Mouse (Mus musculus) myocyte (in vitro differentiated cells): ENCODE data around the gene Sash1. TPM values are rescaled to one million over a fixed set of nuclear protein-coding genes. Genes with fewer than 3 reads are reported as not detected.

Experiments used
- H3K27me3 ChIP-seq: one replicate; pipeline ENCODE4 v1.6.1; 2011; ENCODE audit not compliant: control insufficient read depth, insufficient read depth, insufficient read length
- H3K36me3 ChIP-seq: one replicate; pipeline ENCODE4 v1.6.1; 2011; ENCODE audit not compliant: control insufficient read depth, insufficient read depth
- H3K4me2 ChIP-seq: one replicate; pipeline ENCODE4 v1.6.1; 2011; ENCODE audit warnings: low read depth, control low read depth
- H3K4me3 ChIP-seq: one replicate; pipeline ENCODE4 v1.5.1; 2011; ENCODE audit warnings: mild to moderate bottlenecking, control low read depth, moderate library complexity
- H3K79me2 ChIP-seq: one replicate; pipeline ENCODE4 v1.6.1; 2011; ENCODE audit not compliant: control insufficient read depth, insufficient read depth
- H3ac ChIP-seq: one replicate; pipeline ENCODE4 v1.6.1; 2011; ENCODE audit not compliant: control insufficient read depth, insufficient read length
- CEBPB ChIP-seq: IDR thresholded peaks from 2 replicates; pipeline ENCODE4 v1.6.1; 2011; ENCODE audit warnings: mild to moderate bottlenecking, moderate library complexity; ENCODE audit not compliant: poor library complexity, insufficient read depth, severe bottlenecking
- E2F4 ChIP-seq: IDR thresholded peaks from one replicate; pipeline ENCODE4 v1.6.1; 2011; ENCODE audit warnings: mild to moderate bottlenecking, control low read depth, moderate library complexity; ENCODE audit not compliant: insufficient read depth
- MAX ChIP-seq: IDR thresholded peaks from one replicate; pipeline ENCODE4 v1.6.1; 2011; ENCODE audit warnings: low read depth, mild to moderate bottlenecking, control low read depth
- MYOD1 ChIP-seq, 3 experiments: IDR thresholded peaks; one replicate each; pipeline ENCODE4 v1.6.1; 2011; ENCODE audit warnings: control low read depth in 2 of 3, low read depth in 2 of 3, mild to moderate bottlenecking in 2 of 3, moderate library complexity in 1 of 3; ENCODE audit not compliant: insufficient read length in 2 of 3, control insufficient read depth in 1 of 3
- MYOG ChIP-seq, 3 experiments: IDR thresholded peaks; one replicate each; pipeline ENCODE4 v1.6.1; 2011; ENCODE audit warnings: control low read depth in 2 of 3, low read depth in 2 of 3, mild to moderate bottlenecking in 2 of 3; ENCODE audit not compliant: insufficient read length in 2 of 3, control insufficient read depth in 1 of 3, insufficient read depth in 1 of 3
- POLR2A ChIP-seq: IDR thresholded peaks from one replicate; pipeline ENCODE4 v1.6.1; 2011; ENCODE audit warnings: low read depth, mild to moderate bottlenecking, control low read depth, moderate library complexity; ENCODE audit not compliant: insufficient read length
- POLR2AphosphoS2 ChIP-seq: IDR thresholded peaks from one replicate; pipeline ENCODE4 v1.6.1; 2011; ENCODE audit warnings: low read depth, control low read depth; ENCODE audit not compliant: insufficient read length
- REST ChIP-seq: IDR thresholded peaks from one replicate; pipeline ENCODE4 v1.6.1; 2011; ENCODE audit warnings: mild to moderate bottlenecking, control low read depth, moderate library complexity; ENCODE audit not compliant: insufficient read depth, insufficient read length
- SRF ChIP-seq: IDR thresholded peaks from one replicate; pipeline ENCODE4 v1.6.1; 2011; ENCODE audit warnings: low read depth; ENCODE audit not compliant: control insufficient read depth, insufficient read length
- TCF12 ChIP-seq: IDR thresholded peaks from one replicate; pipeline ENCODE4 v1.6.1; 2011; ENCODE audit warnings: mild to moderate bottlenecking, control low read depth; ENCODE audit not compliant: poor library complexity, insufficient read depth, severe bottlenecking
- TCF3 ChIP-seq: IDR thresholded peaks from one replicate; pipeline ENCODE4 v1.6.1; 2011; ENCODE audit warnings: low read depth, control low read depth; ENCODE audit not compliant: insufficient read length
- USF1 ChIP-seq: IDR thresholded peaks from one replicate; pipeline ENCODE4 v1.6.1; 2011; ENCODE audit warnings: low read depth, mild to moderate bottlenecking, control low read depth, moderate library complexity
- polyA plus RNA-seq: library from polyadenylated mRNA; unstranded; fragments of >200 nt; fragmentation: generic; extraction: Trizol; gene quantifications from one replicate; pipeline ENCODE4 v1.2.1, GENCODE M21; 2012; ENCODE audit warnings: missing spikeins

Gene Sash1
- polyA plus RNA-seq, 1 experiment = 1.9 TPM

- Histone ChIP-seq H3K4me2 (no peak overlapping the region), H3ac (no peak overlapping the region), H3K36me3 (no peaks in the 10 kb centered on the region), H3K27me3 (no peaks in the 10 kb centered on the region), H3K4me3 (no peak overlapping the region), H3K79me2 (no peaks in the 10 kb centered on the region)
- TF ChIP-seq MYOD1 (IDR thresholded peaks at IDR 0.05; ENCODE audit: control insufficient read depth in 1 of 3, insufficient read length in 2 of 3, low read depth in 2 of 3) = no peak
Measured at GRCm38 (mm10) chr10:8846258-8846657, 39.6 kb downstream of the Sash1 start.

- no peaks in the 10 kb centered on the region for H3K36me3 ChIP-seq
- H3K4me3 ChIP-seq = no peak overlapping the region
- no peaks in the 10 kb centered on the region for H3K27me3 ChIP-seq
- H3ac ChIP-seq = no peak overlapping the region
- no peak overlapping the region for H3K4me2 ChIP-seq
- TF ChIP-seq E2F4 = no peak
- no peak for TF ChIP-seq MAX
- no peaks in the 10 kb centered on the region for H3K79me2 ChIP-seq
Measured at GRCm38 (mm10) chr10:8845230-8845770, 40.6 kb downstream of the Sash1 start.

- no peaks in the 10 kb centered on the region for H3K27me3 ChIP-seq
- H3K4me3 ChIP-seq = no peak overlapping the region
- no peak overlapping the region for H3ac ChIP-seq
- H3K4me2 ChIP-seq = no peak overlapping the region
- no peaks in the 10 kb centered on the region for H3K36me3 ChIP-seq
- H3K79me2 ChIP-seq = no peaks in the 10 kb centered on the region
- TF ChIP-seq MYOG (IDR thresholded peaks at IDR 0.05; ENCODE audit: control insufficient read depth in 1 of 3, insufficient read depth in 1 of 3, insufficient read length in 2 of 3, low read depth in 2 of 3) (no peak), USF1 (no peak), MAX (no peak), TCF3 (no peak), E2F4 (no peak), CEBPB (no peak), POLR2AphosphoS2 (no peak), SRF (no peak), REST (no peak), MYOD1 (IDR thresholded peaks at IDR 0.05; ENCODE audit: control insufficient read depth in 1 of 3, insufficient read length in 2 of 3, low read depth in 2 of 3) (no peak), TCF12 (no peak), POLR2A (no peak)
Measured at GRCm38 (mm10) chr10:8839956-8840355, 45.9 kb downstream of the Sash1 start.

GRCm38 (mm10) chr10:8833816-8834464 lies 51.9 kb downstream of the Sash1 start:
- Histone ChIP-seq H3K4me2 (no peak overlapping the region), H3ac (no peak overlapping the region), H3K27me3 (no peaks in the 10 kb centered on the region), H3K4me3 (no peak overlapping the region), H3K79me2 (no peaks in the 10 kb centered on the region), H3K36me3 (no peaks in the 10 kb centered on the region)
- TF ChIP-seq MYOG (IDR thresholded peaks at IDR 0.05; ENCODE audit: control insufficient read depth in 1 of 3, insufficient read depth in 1 of 3, insufficient read length in 2 of 3, low read depth in 2 of 3) (no peak), CEBPB (no peak), E2F4 (no peak), POLR2AphosphoS2 (no peak), POLR2A (no peak), USF1 (no peak), SRF (no peak), MYOD1 (IDR thresholded peaks at IDR 0.05; ENCODE audit: control insufficient read depth in 1 of 3, insufficient read length in 2 of 3, low read depth in 2 of 3) (no peak), TCF12 (no peak), MAX (no peak), TCF3 (no peak), REST (no peak)

- no peak overlapping the region for H3ac ChIP-seq
- H3K79me2 ChIP-seq = no peaks in the 10 kb centered on the region
- no peak overlapping the region for H3K4me3 ChIP-seq
- no peaks in the 10 kb centered on the region for H3K36me3 ChIP-seq
- TF ChIP-seq REST (no peak), USF1 (no peak), TCF3 (no peak)
- H3K27me3 ChIP-seq = no peaks in the 10 kb centered on the region
- no peak overlapping the region for H3K4me2 ChIP-seq
Measured at GRCm38 (mm10) chr10:8826303-8826702, 59.6 kb downstream of the Sash1 start.
